ENCODE assay signal across 7 mouse cellular contexts in genomic region chr3:92080462-92081284, GRCm38 (mm10). TPM values are rescaled to one million over a fixed set of nuclear protein-coding genes. Genes with fewer than 3 reads are reported as not detected.
DNase-seq lines count a peak whose midpoint lies in the region; ATAC-seq and TF ChIP-seq lines count a peak whose summit lies in the region.

No protein-coding gene starts in this region.

- under 1% methylated on average over 73 of the region's 82 CpGs for WGBS in embryonic facial prominence, embryonic 13.5 days
- under 1% methylated on average over 60 of the region's 82 CpGs for WGBS in limb, embryonic 13.5 days
- under 1% methylated on average over 81 of the region's 82 CpGs for WGBS in midbrain, embryonic 14.5 days
- WGBS in stomach, postnatal 0 days, result under 1% methylated on average over 60 of the region's 82 CpGs

- peaks cover 9% of the 10 kb centered on the region; the same call in 1 of the 2 replicates for H3K4me1 ChIP-seq in embryonic facial prominence, embryonic 13.5 days
- peaks cover 6% of the 10 kb centered on the region; the same call in 1 of the 2 replicates for H3K4me1 ChIP-seq in limb, embryonic 13.5 days
- peaks cover 3% of the 10 kb centered on the region; the same call in 1 of the 2 replicates for H3K4me1 ChIP-seq in midbrain, embryonic 14.5 days (ENCODE audit: control insufficient read depth, insufficient read depth, low read length)
- no peaks in the 10 kb centered on the region; the same call in 1 of the 2 replicates for H3K4me1 ChIP-seq in stomach, postnatal 0 days (replicated peaks; ENCODE audit: control insufficient read depth, insufficient read depth)

- peak overlapping the region; percentile 95 for H3K4me2 ChIP-seq in embryonic facial prominence, embryonic 13.5 days
- peak overlapping the region; percentile 83 for H3K4me2 ChIP-seq in limb, embryonic 13.5 days (replicated peaks)
- H3K4me2 ChIP-seq in midbrain, embryonic 14.5 days (ENCODE audit: low read length), result peak overlapping the region; percentile 73
- H3K4me2 ChIP-seq in stomach, postnatal 0 days (replicated peaks; ENCODE audit: low read depth), result peak overlapping the region; percentile 99

- TF ChIP-seq CTCF in stomach, postnatal 0 days (IDR thresholded peaks at IDR 0.05; ENCODE audit: low read depth), result peak; percentile 11

- H3K27me3 ChIP-seq in embryonic facial prominence, embryonic 13.5 days, result peaks cover 61% of the 10 kb centered on the region
- peaks cover 33% of the 10 kb centered on the region for H3K27me3 ChIP-seq in limb, embryonic 13.5 days
- H3K27me3 ChIP-seq in midbrain, embryonic 14.5 days (ENCODE audit: control insufficient read depth, insufficient read depth, low read length), result peaks cover 10% of the 10 kb centered on the region; the same call in 1 of the 2 replicates
- H3K27me3 ChIP-seq in stomach, postnatal 0 days (ENCODE audit: control insufficient read depth, insufficient read depth, low read length), result no peaks in the 10 kb centered on the region

- DNase-seq in adrenal gland, postnatal 4 days (ENCODE audit: low spot score in 2 of 2), result peak; percentile 42 to 50
- DNase-seq in heart, adult 9 months (ENCODE audit: low spot score in 2 of 2), result peak; percentile 43 to 59
- peak; percentile 65 for DNase-seq in kidney, adult 9 months
- DNase-seq in midbrain, embryonic 14.5 days, result peak; percentile 87
- peak; percentile 80 for DNase-seq in stomach, postnatal 0 days (ENCODE audit: low spot score)

- no peaks in the 10 kb centered on the region for H3K9me3 ChIP-seq in embryonic facial prominence, embryonic 13.5 days
- no peaks in the 10 kb centered on the region for H3K9me3 ChIP-seq in limb, embryonic 13.5 days
- H3K9me3 ChIP-seq in midbrain, embryonic 14.5 days (ENCODE audit: control insufficient read depth, low read length), result no peaks in the 10 kb centered on the region
- H3K9me3 ChIP-seq in stomach, postnatal 0 days (ENCODE audit: control insufficient read depth, low read length), result no peaks in the 10 kb centered on the region

- peak overlapping the region; percentile 70 for H3K4me3 ChIP-seq in embryonic facial prominence, embryonic 13.5 days
- peak overlapping the region; percentile 71 for H3K4me3 ChIP-seq in limb, embryonic 13.5 days
- peak overlapping the region; percentile 74 for H3K4me3 ChIP-seq in midbrain, embryonic 14.5 days (replicated peaks; ENCODE audit: low read depth, low read length)
- peak overlapping the region; percentile 71 for H3K4me3 ChIP-seq in stomach, postnatal 0 days (ENCODE audit: low read depth, low read length)

- peak; percentile 59 for ATAC-seq in embryonic facial prominence, embryonic 13.5 days (ENCODE audit: insufficient number of reproducible peaks, insufficient read depth, low FRiP score, low TSS enrichment, low read depth)
- peak; percentile 81 for ATAC-seq in limb, embryonic 13.5 days (ENCODE audit: low FRiP score, low read depth)
- peak; percentile 88 for ATAC-seq in midbrain, embryonic 14.5 days (ENCODE audit: low FRiP score, low TSS enrichment)
- ATAC-seq in stomach, postnatal 0 days (ENCODE audit: low FRiP score, low TSS enrichment), result peak; percentile 79

- H3K27ac ChIP-seq in embryonic facial prominence, embryonic 13.5 days, result peak overlapping the region; percentile 48; the same call in 1 of the 2 replicates
- H3K27ac ChIP-seq in limb, embryonic 13.5 days, result peak overlapping the region; percentile 85
- peak overlapping the region; percentile 98 for H3K27ac ChIP-seq in midbrain, embryonic 14.5 days (replicated peaks; ENCODE audit: low read depth, low read length)
- peak overlapping the region; percentile 61; the same call in 1 of the 2 replicates for H3K27ac ChIP-seq in stomach, postnatal 0 days (replicated peaks)

- no peaks in the 10 kb centered on the region for H3K36me3 ChIP-seq in embryonic facial prominence, embryonic 13.5 days
- H3K36me3 ChIP-seq in limb, embryonic 13.5 days, result no peaks in the 10 kb centered on the region
- H3K36me3 ChIP-seq in midbrain, embryonic 14.5 days (ENCODE audit: control insufficient read depth, insufficient read depth, low read length), result no peaks in the 10 kb centered on the region
- H3K36me3 ChIP-seq in stomach, postnatal 0 days (ENCODE audit: control insufficient read depth, insufficient read depth, low read length), result no peaks in the 10 kb centered on the region

- TF ChIP-seq EP300 in stomach, postnatal 0 days (optimal IDR thresholded peaks at IDR 0.05), result no peak

- H3K9ac ChIP-seq in embryonic facial prominence, embryonic 13.5 days, result peak overlapping the region; percentile 75
- peak overlapping the region; percentile 78 for H3K9ac ChIP-seq in limb, embryonic 13.5 days
- H3K9ac ChIP-seq in midbrain, embryonic 14.5 days (replicated peaks; ENCODE audit: low read length), result peak overlapping the region; percentile 92
- peak overlapping the region; percentile 61 for H3K9ac ChIP-seq in stomach, postnatal 0 days (ENCODE audit: low read length)

RNA-seq across cellular contexts. Expression of gene Lor, which starts 2.3 kb away (rescaled TPM):
- under 1 TPM; 0.22 to 0.28 TPM for total RNA-seq in adrenal gland, postnatal 4 days (2021)
- polyA plus RNA-seq in embryonic facial prominence, embryonic 13.5 days (2015; fragmentation: Nextera tagmentation; extraction: Ambion mirVana), result 0.96 and 1.9 TPM in 2 replicates
- 3.6 and 3.7 TPM in 2 replicates for polyA plus RNA-seq in limb, embryonic 13.5 days (2015; fragmentation: Nextera tagmentation; extraction: Ambion mirVana)
- polyA plus RNA-seq in midbrain, embryonic 14.5 days (2014; fragmentation: Nextera tagmentation; extraction: Ambion mirVana), result 3.4 and 4.8 TPM in 2 replicates
- polyA plus RNA-seq in stomach, postnatal 0 days (2015; fragmentation: Nextera tagmentation; extraction: Ambion mirVana), result 1,111 and 1,600 TPM in 2 replicates

RNA-seq across cellular contexts. Expression of gene Prr9, which starts 43.1 kb away (rescaled TPM):
- total RNA-seq in adrenal gland, postnatal 4 days (2021), result not detected
- polyA plus RNA-seq in embryonic facial prominence, embryonic 13.5 days (2015; fragmentation: Nextera tagmentation; extraction: Ambion mirVana), result not detected in 2 replicates
- polyA plus RNA-seq in limb, embryonic 13.5 days (2015; fragmentation: Nextera tagmentation; extraction: Ambion mirVana), result not detected in 2 replicates
- not detected in 2 replicates for polyA plus RNA-seq in midbrain, embryonic 14.5 days (2014; fragmentation: Nextera tagmentation; extraction: Ambion mirVana)
- polyA plus RNA-seq in stomach, postnatal 0 days (2015; fragmentation: Nextera tagmentation; extraction: Ambion mirVana), result 2.3 and 2.9 TPM in 2 replicates

Comparison
In these comparisons a context has a peak if more than half of its experiments do, and no peak if none do; other contexts are left out.
1. Peak in every context shown above with its lines: DNase-seq, ATAC-seq, H3K4me3 ChIP-seq and H3K27ac ChIP-seq.
2. H3K27ac ChIP-seq: peak in every context shown above with its lines; median percentile 98 in midbrain, embryonic 14.5 days; 85 in limb, embryonic 13.5 days; 61 in stomach, postnatal 0 days; 48 in embryonic facial prominence, embryonic 13.5 days.
3. RNA of gene Lor, which starts 2.3 kb away (polyA plus RNA-seq): 1,111 to 1,600 TPM in stomach, postnatal 0 days; 3.6 to 3.7 TPM in limb, embryonic 13.5 days, 3.4 to 4.8 TPM in midbrain, embryonic 14.5 days and 0.96 to 1.9 TPM in embryonic facial prominence, embryonic 13.5 days; every median in the first group is over 100 times any median in the second.